Mouse (Mus musculus): ENCODE measurements at regions not wholly inside any gene's neighbourhood (a gene's known extent, or its start where the extent isn't known, plus 50 kb on each side); places are given as distances from the start of the nearest gene placed in this dataset.

DNA sequence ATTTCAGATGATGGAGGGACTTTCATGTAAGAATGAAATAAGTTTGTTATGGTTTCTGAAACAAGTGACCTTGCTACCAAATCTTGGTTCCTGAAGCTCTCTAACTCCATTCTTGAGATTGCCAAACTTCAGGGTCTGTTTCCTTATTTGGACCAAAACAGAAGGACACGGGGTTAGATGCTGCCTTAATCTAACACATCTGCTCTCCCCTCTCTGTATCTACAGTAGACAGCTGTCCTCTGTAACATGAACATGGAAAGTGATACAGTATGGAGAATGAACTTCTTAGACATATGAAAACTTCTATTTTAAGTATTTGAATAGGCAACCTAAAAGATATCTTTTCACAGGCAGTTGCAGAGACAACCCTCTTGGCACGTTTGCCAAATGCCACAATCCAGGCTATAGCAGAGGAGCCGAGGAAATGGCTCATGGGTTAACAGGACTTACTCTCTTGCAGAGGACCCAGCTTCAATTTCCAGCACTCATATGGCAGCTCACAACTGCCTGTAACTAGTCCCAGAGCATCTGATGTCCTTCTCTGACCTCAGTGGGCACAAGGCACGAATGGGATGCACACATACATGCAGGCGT lies 171.4 kb downstream of the Ndfip2 start:
- TF ChIP-seq TAL1 (IDR thresholded peaks at IDR 0.05; ENCODE audit: low read length), result no peak
- Histone ChIP-seq H3K4me3 (replicated peaks) (no peak overlapping the region), H3K27me3 (ENCODE audit: control insufficient read depth) (no peaks in the 10 kb centered on the region), H3K4me1 (ENCODE audit: control insufficient read depth) (no peaks in the 10 kb centered on the region), H3K9me3 (ENCODE audit: control insufficient read depth, low read length) (no peaks in the 10 kb centered on the region), H3K36me3 (ENCODE audit: control insufficient read depth) (no peaks in the 10 kb centered on the region)

DNA sequence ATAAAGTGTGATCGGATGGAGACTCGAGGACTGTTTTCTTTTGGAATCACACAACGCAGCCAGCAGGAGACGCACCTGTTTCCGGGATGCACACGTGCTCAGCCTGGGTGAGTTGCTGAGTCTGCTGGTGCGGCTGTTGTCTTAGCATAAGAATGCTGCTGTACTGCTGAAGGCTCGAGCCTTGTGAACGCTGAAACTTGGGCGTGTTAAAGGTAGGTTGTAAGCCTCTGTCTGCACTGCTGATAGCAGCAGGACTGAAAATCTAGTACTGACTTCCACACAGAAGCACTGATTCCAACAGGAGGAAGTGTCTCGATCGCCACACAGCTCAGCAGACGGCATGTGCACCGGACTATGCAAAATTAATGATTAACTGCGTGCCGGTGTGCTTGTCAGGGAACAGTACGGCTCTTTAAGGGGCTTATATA lies 169.1 kb downstream of the Ndfip2 start:
- no peaks in the 10 kb centered on the region for H3K4me1 ChIP-seq (ENCODE audit: control insufficient read depth)
- H3K4me3 ChIP-seq (replicated peaks), result no peak overlapping the region
- no peaks in the 10 kb centered on the region for H3K9me3 ChIP-seq (ENCODE audit: control insufficient read depth, low read length)
- no peaks in the 10 kb centered on the region for H3K36me3 ChIP-seq (ENCODE audit: control insufficient read depth)
- no peaks in the 10 kb centered on the region for H3K27me3 ChIP-seq (ENCODE audit: control insufficient read depth)
- TF ChIP-seq TAL1 (IDR thresholded peaks at IDR 0.05; ENCODE audit: low read length) (no peak), GATA1 (IDR thresholded peaks at IDR 0.05; ENCODE audit: low read length) (no peak)

DNA sequence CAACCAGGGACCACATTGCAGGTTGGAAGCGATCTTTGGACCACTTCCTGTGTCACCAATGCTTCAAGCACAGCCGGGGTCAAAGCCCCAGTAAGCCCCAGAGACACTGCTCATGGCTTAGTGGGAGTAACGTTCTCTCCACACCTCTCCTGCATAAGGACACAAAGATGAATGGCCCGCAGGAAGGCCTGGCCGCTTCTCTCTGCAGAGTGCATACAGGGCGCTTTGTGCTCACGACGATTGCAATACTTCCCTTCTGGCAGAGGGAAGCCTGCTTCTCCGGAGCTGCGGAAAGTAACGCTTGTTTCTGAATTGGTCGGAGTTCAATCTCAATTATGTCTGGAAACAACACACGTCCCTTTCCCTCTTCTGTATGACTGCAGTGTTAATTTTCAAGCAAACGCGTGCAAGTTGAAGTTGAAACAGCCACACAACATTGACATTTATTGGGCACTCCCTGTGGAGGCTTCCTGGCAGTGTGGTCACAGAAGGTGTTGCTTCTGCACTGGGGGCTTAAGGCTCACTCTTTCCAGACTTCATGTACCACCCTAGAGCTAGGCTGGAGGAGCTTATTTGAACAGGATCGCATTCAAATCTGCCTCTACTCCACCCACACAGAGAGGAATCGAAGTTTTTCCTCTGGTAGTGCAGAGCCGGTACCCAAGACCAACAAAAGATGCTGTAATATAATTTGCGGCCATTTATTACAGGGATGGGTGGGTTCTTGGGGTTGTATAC lies 168.4 kb downstream of the Ndfip2 start:
- TF ChIP-seq GATA1 (IDR thresholded peaks at IDR 0.05; ENCODE audit: low read length), result no peak
- no peak for TF ChIP-seq TAL1 (IDR thresholded peaks at IDR 0.05; ENCODE audit: low read length)
- no peaks in the 10 kb centered on the region for H3K9me3 ChIP-seq (ENCODE audit: control insufficient read depth, low read length)
- H3K4me1 ChIP-seq (ENCODE audit: control insufficient read depth), result no peaks in the 10 kb centered on the region
- H3K4me3 ChIP-seq (replicated peaks), result no peak overlapping the region
- no peaks in the 10 kb centered on the region for H3K27me3 ChIP-seq (ENCODE audit: control insufficient read depth)
- H3K36me3 ChIP-seq (ENCODE audit: control insufficient read depth), result no peaks in the 10 kb centered on the region

DNA sequence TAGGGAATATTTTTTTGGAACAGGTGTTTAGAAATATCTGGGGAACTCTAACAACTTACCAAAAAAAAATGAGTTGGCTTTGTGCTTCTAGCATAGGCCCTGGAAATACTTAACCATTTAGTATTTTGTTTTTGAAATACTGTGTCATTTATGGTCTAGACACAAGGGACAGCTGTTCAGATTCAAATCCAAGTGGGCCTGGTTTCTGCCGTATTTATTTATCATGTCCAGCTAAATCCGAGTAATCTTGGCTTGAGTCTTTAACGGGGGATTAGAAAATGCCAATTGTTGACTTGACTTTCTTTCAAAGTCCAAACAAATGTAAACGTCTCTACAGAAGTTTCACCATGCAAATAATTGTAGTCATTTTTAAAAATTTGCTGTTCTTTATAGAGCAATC lies 159.6 kb downstream of the Ndfip2 start:
- H3K9me3 ChIP-seq (ENCODE audit: control insufficient read depth, low read length), result peaks cover 9% of the 10 kb centered on the region; the same call in 1 of the 2 replicates
- H3K36me3 ChIP-seq (ENCODE audit: control insufficient read depth), result no peaks in the 10 kb centered on the region
- H3K4me1 ChIP-seq (ENCODE audit: control insufficient read depth), result no peaks in the 10 kb centered on the region
- no peaks in the 10 kb centered on the region for H3K27me3 ChIP-seq (ENCODE audit: control insufficient read depth)
- no peak overlapping the region for H3K4me3 ChIP-seq (replicated peaks)
- TF ChIP-seq GATA1 (IDR thresholded peaks at IDR 0.05; ENCODE audit: low read length) (no peak), TAL1 (IDR thresholded peaks at IDR 0.05; ENCODE audit: low read length) (no peak)

DNA sequence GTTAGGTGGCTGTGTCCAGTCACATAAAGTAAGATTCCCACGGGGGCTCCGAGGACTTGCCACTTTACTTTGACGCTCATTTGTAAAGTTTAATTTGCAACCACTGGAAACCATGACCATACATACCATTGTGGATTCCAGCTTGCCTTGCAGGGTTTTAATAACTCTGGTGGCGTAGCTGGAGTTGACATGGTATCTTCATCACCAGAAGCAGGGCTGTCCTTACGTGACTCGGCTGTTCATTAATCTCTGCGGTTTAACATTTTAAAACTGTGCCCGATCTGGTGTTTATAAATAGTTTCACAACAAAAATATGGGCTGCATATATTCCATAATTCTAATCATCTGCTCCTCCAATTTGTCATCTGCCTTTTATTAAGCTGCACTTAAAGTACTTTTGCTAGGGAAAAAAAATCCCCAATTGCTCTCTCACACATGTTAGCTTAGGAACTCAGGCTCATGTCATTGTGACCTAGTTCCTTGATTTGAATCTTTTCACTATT lies 159.1 kb downstream of the Ndfip2 start:
- H3K9me3 ChIP-seq (ENCODE audit: control insufficient read depth, low read length), result peaks cover 9% of the 10 kb centered on the region; the same call in 1 of the 2 replicates
- no peaks in the 10 kb centered on the region for H3K4me1 ChIP-seq (ENCODE audit: control insufficient read depth)
- TF ChIP-seq GATA1 (IDR thresholded peaks at IDR 0.05; ENCODE audit: low read length), result no peak
- no peak for TF ChIP-seq TAL1 (IDR thresholded peaks at IDR 0.05; ENCODE audit: low read length)
- no peak overlapping the region for H3K4me3 ChIP-seq (replicated peaks)
- H3K27me3 ChIP-seq (ENCODE audit: control insufficient read depth), result no peaks in the 10 kb centered on the region
- H3K36me3 ChIP-seq (ENCODE audit: control insufficient read depth), result no peaks in the 10 kb centered on the region

DNA sequence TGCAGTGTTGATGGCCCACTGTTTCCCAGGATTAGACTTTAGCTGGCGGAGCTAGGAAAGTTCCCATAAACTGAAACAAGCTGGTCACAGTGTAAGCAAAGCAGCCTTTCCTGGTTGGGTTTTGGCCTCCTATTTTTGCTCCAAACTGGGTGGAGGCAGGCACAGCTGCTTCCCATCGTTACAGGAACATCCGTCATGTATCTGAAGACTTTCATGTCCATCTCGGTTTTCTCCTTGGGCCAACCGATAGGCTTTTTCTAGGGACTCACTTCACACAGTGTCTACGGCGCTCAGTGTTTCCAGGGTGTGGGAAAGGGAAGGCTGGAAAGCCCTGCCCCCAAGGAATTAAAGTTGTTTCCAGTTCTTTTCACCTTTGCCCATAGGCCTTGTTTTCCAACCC lies 158.6 kb downstream of the Ndfip2 start:
- Histone ChIP-seq H3K4me1 (ENCODE audit: control insufficient read depth) (no peaks in the 10 kb centered on the region), H3K4me3 (replicated peaks) (no peak overlapping the region), H3K27me3 (ENCODE audit: control insufficient read depth) (no peaks in the 10 kb centered on the region), H3K9me3 (ENCODE audit: control insufficient read depth, low read length) (peaks cover 9% of the 10 kb centered on the region; the same call in 1 of the 2 replicates), H3K36me3 (ENCODE audit: control insufficient read depth) (no peaks in the 10 kb centered on the region)
- TF ChIP-seq GATA1 (IDR thresholded peaks at IDR 0.05; ENCODE audit: low read length) (no peak), TAL1 (IDR thresholded peaks at IDR 0.05; ENCODE audit: low read length) (no peak)

DNA sequence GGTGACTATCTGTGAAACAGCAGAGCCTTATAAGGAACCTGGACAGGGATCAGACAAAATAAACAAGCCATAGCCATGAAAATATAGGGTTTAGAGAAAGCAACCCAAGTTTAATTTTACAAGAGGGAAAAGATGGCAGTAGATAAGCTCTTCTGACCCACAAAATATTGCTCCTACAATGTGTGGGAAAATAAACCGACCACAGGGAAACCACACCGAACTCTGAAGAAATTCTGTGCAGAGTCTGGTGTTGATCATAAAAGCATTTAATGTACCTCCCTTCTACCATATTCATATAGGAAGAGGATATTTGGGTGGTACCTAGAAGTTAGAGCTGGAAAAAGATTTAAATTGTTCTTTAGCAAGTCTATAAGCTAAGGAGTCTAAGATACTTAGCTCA lies 146.3 kb downstream of the Ndfip2 start:
- Histone ChIP-seq H3K9me3 (ENCODE audit: control insufficient read depth, low read length) (peaks cover 2% of the 10 kb centered on the region; the same call in 1 of the 2 replicates), H3K27me3 (ENCODE audit: control insufficient read depth) (no peaks in the 10 kb centered on the region), H3K4me1 (ENCODE audit: control insufficient read depth) (no peaks in the 10 kb centered on the region), H3K36me3 (ENCODE audit: control insufficient read depth) (no peaks in the 10 kb centered on the region), H3K4me3 (replicated peaks) (no peak overlapping the region)
- TF ChIP-seq GATA1 (IDR thresholded peaks at IDR 0.05; ENCODE audit: low read length) (no peak), TAL1 (IDR thresholded peaks at IDR 0.05; ENCODE audit: low read length) (no peak)

DNA sequence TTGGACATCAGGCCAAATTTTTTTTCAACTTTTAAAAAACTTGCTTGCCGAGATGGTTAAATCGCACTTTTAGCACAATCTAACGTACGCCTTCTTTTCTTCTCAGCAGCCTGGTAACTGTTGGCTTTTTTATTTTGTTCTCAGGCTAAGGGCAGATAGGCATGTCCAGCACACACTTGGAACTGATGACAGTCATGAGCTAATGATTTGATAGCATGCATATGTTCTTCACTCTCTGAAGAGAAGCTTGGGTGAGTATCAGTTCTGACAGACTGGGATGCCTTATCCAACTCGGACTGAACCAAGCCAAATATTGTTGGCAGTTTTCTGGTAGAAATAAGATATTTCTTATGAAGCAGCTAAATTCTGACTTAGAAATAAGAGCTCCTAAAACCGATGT lies 145.9 kb downstream of the Ndfip2 start:
- H3K27me3 ChIP-seq (ENCODE audit: control insufficient read depth), result no peaks in the 10 kb centered on the region
- H3K36me3 ChIP-seq (ENCODE audit: control insufficient read depth), result no peaks in the 10 kb centered on the region
- TF ChIP-seq GATA1 (IDR thresholded peaks at IDR 0.05; ENCODE audit: low read length) (no peak), TAL1 (IDR thresholded peaks at IDR 0.05; ENCODE audit: low read length) (no peak)
- no peaks in the 10 kb centered on the region for H3K4me1 ChIP-seq (ENCODE audit: control insufficient read depth)
- peaks cover 2% of the 10 kb centered on the region; the same call in 1 of the 2 replicates for H3K9me3 ChIP-seq (ENCODE audit: control insufficient read depth, low read length)
- no peak overlapping the region for H3K4me3 ChIP-seq (replicated peaks)

DNA sequence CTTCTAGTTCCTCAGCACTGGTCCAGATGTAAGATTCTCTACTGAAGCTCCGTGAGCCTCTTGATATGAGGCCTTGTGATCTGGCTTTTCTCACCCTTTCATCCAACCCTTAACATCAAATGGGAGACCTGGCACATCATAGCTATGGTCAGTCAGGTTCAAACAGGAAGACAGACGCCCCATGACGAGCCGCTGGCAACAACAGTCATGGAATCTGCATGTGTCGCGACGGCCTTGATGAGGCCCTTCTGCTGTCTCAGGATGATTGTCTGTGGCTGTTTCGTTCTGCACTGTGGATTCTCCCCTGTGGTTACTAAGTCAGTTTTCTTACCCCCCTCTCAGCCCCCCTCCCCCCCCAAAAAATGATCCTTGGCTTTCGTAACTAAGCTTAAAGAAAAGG lies 144.9 kb downstream of the Ndfip2 start:
- Histone ChIP-seq H3K36me3 (ENCODE audit: control insufficient read depth) (no peaks in the 10 kb centered on the region), H3K9me3 (ENCODE audit: control insufficient read depth, low read length) (peaks cover 2% of the 10 kb centered on the region; the same call in 1 of the 2 replicates), H3K27me3 (ENCODE audit: control insufficient read depth) (no peaks in the 10 kb centered on the region), H3K4me3 (replicated peaks) (no peak overlapping the region), H3K4me1 (ENCODE audit: control insufficient read depth) (no peaks in the 10 kb centered on the region)
- TF ChIP-seq TAL1 (IDR thresholded peaks at IDR 0.05; ENCODE audit: low read length) (no peak), GATA1 (IDR thresholded peaks at IDR 0.05; ENCODE audit: low read length) (no peak)
